Mouse (Mus musculus) midbrain, embryonic 14.5 days (tissue): ENCODE data around the gene Npas3. TPM values are rescaled to one million over a fixed set of nuclear protein-coding genes. Genes with fewer than 3 reads are reported as not detected.

Source experiments
- ATAC-seq: fragments of 200-750 bp; cut with Nextera tagmentation; 2 replicates; pipeline ENCODE4 v1.8.0; 2017; ENCODE audit warnings: moderate number of reproducible peaks, moderate library complexity; ENCODE audit not compliant: low FRiP score, low TSS enrichment
- DNase-seq: peaks from one replicate; pipeline ENCODE4 v3.0.0-alpha.2; 2015
- H3K27ac ChIP-seq: fragments of 300-500 bp; sonication (generic); replicated peaks from 2 replicates; pipeline ENCODE4 v1.5.1; 2014; ENCODE audit warnings: mild to moderate bottlenecking, low read depth, low read length, moderate library complexity
- H3K27me3 ChIP-seq: fragments of 300-500 bp; sonication (generic); 2 replicates; pipeline ENCODE4 v1.6.1; 2014; ENCODE audit warnings: low read length, control low read depth, mixed read lengths; ENCODE audit not compliant: control insufficient read depth, insufficient read depth
- H3K36me3 ChIP-seq: fragments of 300-500 bp; sonication (generic); 2 replicates; pipeline ENCODE4 v1.6.1; 2014; ENCODE audit warnings: low read length, control low read depth; ENCODE audit not compliant: control insufficient read depth, insufficient read depth
- H3K4me1 ChIP-seq: fragments of 300-500 bp; sonication (generic); 2 replicates; pipeline ENCODE4 v1.6.1; 2014; ENCODE audit warnings: mild to moderate bottlenecking, antibody characterized with exemption, low read length, control low read depth; ENCODE audit not compliant: control insufficient read depth, insufficient read depth
- H3K4me2 ChIP-seq: fragments of 300-500 bp; sonication (generic); 2 replicates; pipeline ENCODE4 v1.6.1; 2014; ENCODE audit warnings: mild to moderate bottlenecking, low read length, moderate library complexity
- H3K4me3 ChIP-seq: fragments of 300-500 bp; sonication (generic); replicated peaks from 2 replicates; pipeline ENCODE4 v1.5.1; 2014; ENCODE audit warnings: low read depth, low read length
- H3K9ac ChIP-seq: fragments of 300-500 bp; sonication (generic); replicated peaks from 2 replicates; pipeline ENCODE4 v1.6.1; 2014; ENCODE audit warnings: mild to moderate bottlenecking, low read length, moderate library complexity
- H3K9me3 ChIP-seq: fragments of 300-500 bp; sonication (generic); 2 replicates; pipeline ENCODE4 v1.6.1; 2016; ENCODE audit warnings: low read length, control low read depth, mixed read lengths; ENCODE audit not compliant: control insufficient read depth
- WGBS: fragments of 180-500 bp; shearing (Covaris S2); extraction: QIAGEN DNeasy Blood & Tissue Kit; methylation state at CpG from one replicate; pipeline ENCODE4 v1.1.7; 2014; 5-methylcytosine and 5-hydroxymethylcytosine counted together
- polyA plus RNA-seq: library from polyadenylated mRNA; unstranded; fragments of >200 nt; fragmentation: Nextera tagmentation; extraction: Ambion mirVana; gene quantifications from 2 replicates; pipeline ENCODE4 v1.2.1, GENCODE M21; 2014

Gene Npas3
- polyA plus RNA-seq, 1 experiment from 2014 or later, result 34.0 TPM

DNA sequence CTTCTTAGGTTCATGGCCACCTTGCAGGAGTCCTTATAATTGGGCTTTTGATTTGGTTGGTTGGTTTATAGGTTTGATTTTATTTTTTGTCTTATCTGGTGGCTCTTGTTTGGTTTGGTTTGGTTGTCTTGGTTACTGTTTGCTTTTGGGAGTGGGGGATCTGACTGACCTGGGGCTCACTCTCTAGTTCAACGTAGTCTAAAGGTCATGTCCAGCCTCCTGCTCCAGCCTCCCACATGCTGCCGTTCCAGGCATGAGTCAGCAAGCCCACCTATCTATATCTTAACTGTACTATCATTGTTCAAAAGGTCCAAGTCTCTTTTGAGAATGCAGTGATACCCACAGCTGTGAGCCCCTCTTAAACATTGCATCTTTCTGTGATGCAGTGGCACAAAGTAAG lies 600.8 kb downstream of the Npas3 start:
- Histone ChIP-seq H3K4me1 (0 out of 2 replicates have a peak, but pooled peaks cover under 1% of the 10 kb centered on the region), H3K9me3 (no peaks in the 10 kb centered on the region), H3K27ac (no peak overlapping the region), H3K27me3 (no peaks in the 10 kb centered on the region), H3K36me3 (no peaks in the 10 kb centered on the region), H3K4me2 (no peak overlapping the region), H3K4me3 (no peak overlapping the region), H3K9ac (no peak overlapping the region)
- no peak for DNase-seq
- WGBS, result 88% methylated on average over 2 of the region's 2 CpGs
- ATAC-seq, result no peak

DNA sequence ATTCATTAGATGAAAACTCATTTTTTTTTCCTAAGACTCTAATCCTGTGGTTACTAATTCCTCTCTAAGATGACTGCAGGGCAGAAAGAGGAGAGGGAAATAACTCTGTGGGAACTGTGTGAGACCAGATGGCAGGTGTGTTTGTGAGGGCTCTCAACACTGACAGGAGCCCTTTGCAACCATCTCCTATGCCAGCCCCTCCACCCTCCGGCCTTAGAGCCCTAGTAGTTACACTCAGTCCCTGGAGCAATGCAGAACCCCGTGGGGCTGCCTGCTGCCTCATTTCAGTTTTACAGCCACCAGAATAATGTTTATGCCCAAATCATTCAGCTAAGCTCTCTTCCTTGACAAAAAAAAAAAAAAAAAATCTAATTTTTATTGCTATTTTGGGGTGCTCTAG lies 604.0 kb downstream of the Npas3 start:
- no peaks in the 10 kb centered on the region for H3K27me3 ChIP-seq
- H3K4me3 ChIP-seq, result no peak overlapping the region
- H3K4me1 ChIP-seq, result no peaks in the 10 kb centered on the region
- H3K36me3 ChIP-seq, result no peaks in the 10 kb centered on the region
- no peak overlapping the region for H3K4me2 ChIP-seq
- H3K27ac ChIP-seq, result no peak overlapping the region
- WGBS, result 78% methylated on average over 2 of the region's 2 CpGs
- no peaks in the 10 kb centered on the region for H3K9me3 ChIP-seq
- no peak overlapping the region for H3K9ac ChIP-seq
- no peak for ATAC-seq
- no peak for DNase-seq

DNA sequence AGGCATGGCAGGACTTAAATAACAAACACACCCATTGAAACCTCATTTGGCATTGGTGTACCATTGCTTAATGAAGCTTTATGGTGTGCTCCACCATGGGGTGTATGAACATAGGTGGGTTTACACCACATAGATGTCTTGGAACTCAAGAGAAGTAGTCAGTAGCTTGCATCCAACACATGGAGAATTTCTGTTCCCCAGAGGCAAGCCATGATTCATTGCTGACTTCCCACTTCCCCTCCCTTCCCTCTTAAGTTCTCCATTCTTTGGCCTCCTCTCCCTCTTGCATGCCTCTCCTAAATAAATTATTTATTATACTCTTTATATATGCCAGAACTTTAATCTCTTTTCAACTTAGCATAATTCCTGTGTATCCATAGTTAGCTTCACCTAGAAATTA lies 611.7 kb downstream of the Npas3 start:
- Histone ChIP-seq H3K9ac (no peak overlapping the region), H3K4me1 (peaks cover 6% of the 10 kb centered on the region; the same call in 1 of the 2 replicates), H3K27me3 (no peaks in the 10 kb centered on the region), H3K9me3 (no peaks in the 10 kb centered on the region), H3K27ac (no peak overlapping the region), H3K4me3 (no peak overlapping the region), H3K4me2 (no peak overlapping the region), H3K36me3 (no peaks in the 10 kb centered on the region)
- DNase-seq (no peak), ATAC-seq (no peak)

DNA sequence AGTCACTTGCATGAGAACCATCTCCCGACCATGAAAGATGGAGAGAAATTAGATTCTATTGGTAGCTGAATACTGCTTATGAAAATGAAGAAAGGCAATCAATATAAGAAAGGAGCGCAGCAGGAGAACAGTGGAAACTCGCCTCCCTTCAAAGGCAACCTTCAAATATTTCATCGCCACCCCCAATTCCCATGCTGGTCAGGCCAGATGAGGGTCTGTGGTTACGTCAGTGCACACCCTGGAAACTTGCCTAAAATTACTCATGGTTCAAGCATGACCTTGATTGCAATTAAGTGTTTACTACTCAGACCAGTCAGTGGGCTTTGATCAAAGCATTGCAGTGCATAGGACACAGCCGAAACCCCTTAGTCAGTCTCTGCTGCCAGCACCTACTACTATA lies 613.8 kb downstream of the Npas3 start:
- H3K9me3 ChIP-seq, result no peaks in the 10 kb centered on the region
- DNase-seq, result no peak
- H3K27me3 ChIP-seq, result no peaks in the 10 kb centered on the region
- WGBS, result 87% methylated on average over 6 of the region's 6 CpGs
- H3K4me3 ChIP-seq, result no peak overlapping the region
- no peak overlapping the region for H3K9ac ChIP-seq
- H3K4me1 ChIP-seq, result peaks cover 10% of the 10 kb centered on the region; the same call in 1 of the 2 replicates
- no peak overlapping the region for H3K27ac ChIP-seq
- no peak overlapping the region for H3K4me2 ChIP-seq
- H3K36me3 ChIP-seq, result no peaks in the 10 kb centered on the region
- no peak for ATAC-seq

DNA sequence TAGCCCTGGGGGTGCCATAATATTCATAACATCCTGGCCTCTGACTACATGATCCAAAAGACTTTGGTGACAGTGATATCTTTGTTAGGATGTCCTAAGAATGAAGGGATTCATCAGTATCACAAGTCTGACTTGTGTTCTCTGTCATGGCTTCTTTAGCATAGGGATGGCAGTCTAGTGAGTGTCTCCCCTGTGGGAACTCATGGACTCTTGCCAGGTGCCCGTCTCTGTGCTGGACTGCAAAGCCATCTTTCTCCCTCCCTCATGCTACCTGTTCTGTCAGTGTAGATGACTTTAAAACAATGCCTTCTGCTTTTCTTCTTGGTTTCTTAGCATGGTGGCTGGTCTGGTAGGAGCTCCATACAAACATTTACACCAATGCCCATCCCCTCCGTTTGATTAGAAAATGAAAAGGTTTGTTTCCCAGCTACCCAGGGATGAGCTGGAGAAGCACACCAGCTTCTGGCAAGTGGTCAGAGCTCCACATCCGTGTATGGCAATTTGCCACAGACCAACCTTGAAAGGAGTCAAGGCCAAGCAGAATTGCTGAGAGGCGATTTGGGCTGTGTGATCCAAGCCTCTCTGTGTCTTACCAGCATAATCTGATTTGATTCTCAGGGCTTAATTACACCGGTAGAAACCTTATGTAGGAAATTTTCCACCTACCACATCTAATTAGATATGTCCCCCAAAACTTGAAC lies 616.1 kb downstream of the Npas3 start:
- 66% methylated on average over 5 of the region's 5 CpGs for WGBS
- Histone ChIP-seq H3K4me2 (no peak overlapping the region), H3K9me3 (no peaks in the 10 kb centered on the region), H3K9ac (no peak overlapping the region), H3K36me3 (no peaks in the 10 kb centered on the region), H3K27ac (no peak overlapping the region), H3K4me3 (no peak overlapping the region), H3K4me1 (peaks cover 10% of the 10 kb centered on the region; the same call in 1 of the 2 replicates), H3K27me3 (no peaks in the 10 kb centered on the region)
- ATAC-seq (no peak), DNase-seq (peak; percentile 47)

DNA sequence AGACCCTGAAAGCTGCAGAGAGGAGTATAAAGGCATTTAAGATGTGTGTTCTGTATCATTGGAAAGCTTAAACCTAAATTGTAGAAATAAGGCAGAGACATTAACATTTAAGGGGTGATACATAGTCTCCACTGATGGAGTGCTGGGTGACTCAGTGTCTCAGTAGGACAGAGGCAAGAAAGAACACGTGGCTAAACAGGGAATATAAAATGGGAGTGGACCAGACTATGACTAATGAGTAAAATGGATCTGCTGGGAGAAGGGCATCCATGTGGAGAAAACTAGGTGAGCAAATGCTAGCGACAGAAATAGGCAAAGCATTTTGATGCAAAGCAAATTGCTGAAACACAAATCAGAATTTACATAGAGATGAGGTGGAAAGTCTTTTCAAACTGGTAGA lies 617.2 kb downstream of the Npas3 start:
- Histone ChIP-seq H3K9ac (no peak overlapping the region), H3K27ac (no peak overlapping the region), H3K9me3 (no peaks in the 10 kb centered on the region), H3K36me3 (no peaks in the 10 kb centered on the region), H3K4me2 (no peak overlapping the region), H3K4me1 (peaks cover 10% of the 10 kb centered on the region; the same call in 1 of the 2 replicates), H3K4me3 (no peak overlapping the region), H3K27me3 (no peaks in the 10 kb centered on the region)
- 56% methylated on average over 2 of the region's 2 CpGs for WGBS
- ATAC-seq (no peak), DNase-seq (no peak)

DNA sequence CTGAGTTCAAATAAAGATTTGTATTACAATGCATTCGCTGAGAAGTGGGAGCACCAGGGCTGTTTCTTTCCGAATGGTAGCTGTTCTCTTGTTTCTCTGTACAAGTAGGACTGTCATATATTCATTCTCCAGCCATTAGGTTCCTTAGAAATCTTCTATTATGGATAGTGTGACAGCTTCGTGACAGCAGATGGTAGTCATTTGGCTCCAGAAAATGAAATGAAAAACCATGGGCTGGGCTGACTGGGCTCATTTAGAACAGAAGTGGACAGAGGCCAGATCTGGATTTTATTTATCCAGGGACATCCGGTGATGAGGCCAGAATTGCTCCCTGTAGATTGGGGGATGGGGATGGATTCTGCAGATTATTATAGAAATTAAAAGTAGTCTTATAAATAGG lies 621.5 kb downstream of the Npas3 start:
- WGBS, result 58% methylated on average over 4 of the region's 4 CpGs
- ATAC-seq (no peak), DNase-seq (no peak)
- Histone ChIP-seq H3K27ac (no peak overlapping the region), H3K4me1 (peaks cover 7% of the 10 kb centered on the region; the same call in 1 of the 2 replicates), H3K36me3 (no peaks in the 10 kb centered on the region), H3K4me2 (no peak overlapping the region), H3K9ac (no peak overlapping the region), H3K27me3 (no peaks in the 10 kb centered on the region), H3K9me3 (no peaks in the 10 kb centered on the region), H3K4me3 (no peak overlapping the region)

DNA sequence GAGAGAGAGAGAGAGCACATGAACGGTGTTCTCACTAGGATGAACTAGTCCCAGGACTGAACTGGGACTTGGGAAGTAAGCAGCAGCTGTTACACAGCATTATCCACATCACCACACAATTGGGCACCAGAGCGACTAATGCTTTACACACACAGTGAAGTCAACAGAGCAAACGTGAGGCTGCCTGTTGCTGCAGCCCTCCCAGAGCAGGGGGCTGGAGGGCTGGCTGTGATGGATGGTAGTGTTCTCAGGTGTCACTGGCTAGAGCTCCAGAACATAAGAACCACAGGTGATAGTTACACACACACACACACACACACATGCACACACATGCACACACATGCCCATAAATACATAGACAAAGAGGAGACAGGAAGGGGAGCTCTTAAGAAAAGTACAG lies 626.7 kb downstream of the Npas3 start:
- ATAC-seq (no peak), DNase-seq (no peak)
- Histone ChIP-seq H3K4me2 (no peak overlapping the region), H3K36me3 (no peaks in the 10 kb centered on the region), H3K4me3 (no peak overlapping the region), H3K4me1 (no peaks in the 10 kb centered on the region), H3K27me3 (no peaks in the 10 kb centered on the region), H3K9me3 (no peaks in the 10 kb centered on the region), H3K27ac (no peak overlapping the region), H3K9ac (no peak overlapping the region)
- WGBS, result 68% methylated on average over 3 of the region's 3 CpGs

DNA sequence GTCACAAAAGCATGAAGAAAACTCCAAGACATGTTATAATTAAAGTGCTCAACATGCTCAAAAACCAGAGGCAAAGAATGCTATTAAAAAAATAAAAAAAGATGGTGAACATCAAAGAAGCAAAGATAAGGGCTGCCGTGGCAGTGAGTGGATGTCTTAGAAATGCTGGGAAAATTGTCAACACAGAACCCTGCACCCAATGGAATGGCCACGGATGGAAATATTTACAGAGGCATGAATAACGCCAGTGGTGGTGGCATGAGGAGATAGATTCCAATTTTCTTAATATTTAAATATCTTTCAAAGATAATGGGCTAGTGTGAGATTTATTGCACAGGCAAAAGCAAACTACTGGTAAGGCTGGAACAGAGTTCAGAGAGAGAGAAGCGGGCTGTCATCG lies 628.2 kb downstream of the Npas3 start:
- ATAC-seq, result no peak
- no peaks in the 10 kb centered on the region for H3K27me3 ChIP-seq

More for the DNA sequence above, 628.2 kb downstream of the Npas3 start:
- H3K9ac ChIP-seq, result no peak overlapping the region
- WGBS, result 91% methylated on average over 5 of the region's 5 CpGs
- H3K4me3 ChIP-seq, result no peak overlapping the region
- H3K36me3 ChIP-seq, result no peaks in the 10 kb centered on the region
- H3K9me3 ChIP-seq, result no peaks in the 10 kb centered on the region
- H3K27ac ChIP-seq, result no peak overlapping the region
- no peak for DNase-seq
- no peak overlapping the region for H3K4me2 ChIP-seq
- no peaks in the 10 kb centered on the region for H3K4me1 ChIP-seq
